ENCODE assay signal across 8 mouse cellular contexts in genomic region chr2:78871971-78872860, GRCm38 (mm10). TPM values are rescaled to one million over a fixed set of nuclear protein-coding genes. Genes with fewer than 3 reads are reported as not detected.
A peak's percentile ranks its signal among the peaks of the same experiment; 100 is the strongest.
DNase-seq lines count a peak whose midpoint lies in the region; ATAC-seq and TF ChIP-seq lines count a peak whose summit lies in the region.

No protein-coding gene starts in this region.

- H3K4me2 ChIP-seq in forebrain, embryonic 12.5 days, result peak overlapping the region; percentile 64
- peak overlapping the region; percentile 86 for H3K4me2 ChIP-seq in hindbrain, postnatal 0 days (ENCODE audit: low read depth, low read length)
- peak overlapping the region; percentile 59 for H3K4me2 ChIP-seq in lung, embryonic 15.5 days

- intact Hi-C loops in gastrocnemius, adult 2 months (cut with DNase I), result no loop called here

- H3K27me3 ChIP-seq in forebrain, embryonic 12.5 days, result no peaks in the 10 kb centered on the region
- H3K27me3 ChIP-seq in hindbrain, postnatal 0 days (ENCODE audit: insufficient read depth, low read length), result no peaks in the 10 kb centered on the region
- H3K27me3 ChIP-seq in lung, embryonic 15.5 days, result no peaks in the 10 kb centered on the region

- WGBS in forebrain, embryonic 12.5 days, result 30% methylated on average over 8 of the region's 8 CpGs
- WGBS in hindbrain, postnatal 0 days, result 8% methylated on average over 8 of the region's 8 CpGs
- WGBS in lung, embryonic 15.5 days, result 7% methylated on average over 8 of the region's 8 CpGs
- WGBS in olfactory bulb, adult 2 months, result 6% methylated on average over 8 of the region's 8 CpGs

- H3K4me3 ChIP-seq in gastrocnemius, adult 2 months, result peak overlapping the region; percentile 2; the same call in 1 of the 2 replicates
- peak overlapping the region; percentile 84 for H3K4me3 ChIP-seq in forebrain, embryonic 12.5 days (replicated peaks)
- peak overlapping the region; percentile 91 for H3K4me3 ChIP-seq in hindbrain, postnatal 0 days (ENCODE audit: low read length)
- peak overlapping the region; percentile 84 for H3K4me3 ChIP-seq in lung, embryonic 15.5 days
- peak overlapping the region; percentile 51 for H3K4me3 ChIP-seq in olfactory bulb, adult 2 months (ENCODE audit: insufficient read depth, low read depth, low read length)

- H3K27ac ChIP-seq in gastrocnemius, adult 2 months, result no peak overlapping the region
- peak overlapping the region; percentile 81 for H3K27ac ChIP-seq in forebrain, embryonic 12.5 days
- H3K27ac ChIP-seq in hindbrain, postnatal 0 days, result peak overlapping the region; percentile 12
- peak overlapping the region; percentile 73 for H3K27ac ChIP-seq in lung, embryonic 15.5 days
- H3K27ac ChIP-seq in olfactory bulb, adult 2 months (ENCODE audit: insufficient read depth, low read depth, low read length), result peak overlapping the region; percentile 81

- no peaks in the 10 kb centered on the region for H3K9me3 ChIP-seq in forebrain, embryonic 12.5 days
- no peaks in the 10 kb centered on the region for H3K9me3 ChIP-seq in hindbrain, postnatal 0 days (ENCODE audit: low read length)
- H3K9me3 ChIP-seq in lung, embryonic 15.5 days, result no peaks in the 10 kb centered on the region

- H3K4me1 ChIP-seq in forebrain, embryonic 12.5 days, result peaks cover 39% of the 10 kb centered on the region
- peaks cover 9% of the 10 kb centered on the region; the same call in 1 of the 2 replicates for H3K4me1 ChIP-seq in hindbrain, postnatal 0 days (ENCODE audit: insufficient read depth, low read length)
- peaks cover 49% of the 10 kb centered on the region for H3K4me1 ChIP-seq in lung, embryonic 15.5 days
- H3K4me1 ChIP-seq in olfactory bulb, adult 2 months (ENCODE audit: control insufficient read depth, insufficient read depth, low read length), result no peaks in the 10 kb centered on the region; the same call in 1 of the 2 replicates

- peak overlapping the region; percentile 98 for H3K9ac ChIP-seq in forebrain, embryonic 12.5 days
- peak overlapping the region; percentile 14 for H3K9ac ChIP-seq in hindbrain, postnatal 0 days (replicated peaks; ENCODE audit: low read length)
- peak overlapping the region; percentile 44 for H3K9ac ChIP-seq in lung, embryonic 15.5 days

- peaks cover 6% of the 10 kb centered on the region for H3K36me3 ChIP-seq in forebrain, embryonic 12.5 days (replicated peaks)
- no peaks in the 10 kb centered on the region for H3K36me3 ChIP-seq in hindbrain, postnatal 0 days (ENCODE audit: insufficient read depth, low read length)
- H3K36me3 ChIP-seq in lung, embryonic 15.5 days, result no peaks in the 10 kb centered on the region

- TF ChIP-seq CTCF in gastrocnemius, adult 2 months (IDR thresholded peaks at IDR 0.05), result no peak
- TF ChIP-seq CTCF in hindbrain, postnatal 0 days (IDR thresholded peaks at IDR 0.05; ENCODE audit: low read depth), result peak; percentile 63
- no peak for TF ChIP-seq CTCF in olfactory bulb, adult 2 months (IDR thresholded peaks at IDR 0.05; ENCODE audit: insufficient read depth, low read depth, low read length)

- no peak for TF ChIP-seq POLR2A in olfactory bulb, adult 2 months (IDR thresholded peaks at IDR 0.05; ENCODE audit: insufficient read depth, low read depth, low read length)

- no peak for DNase-seq in gastrocnemius, adult 2 months
- DNase-seq in gastrocnemius, postnatal 25 days, result no peak
- peak; percentile 51 for DNase-seq in Muller cell, postnatal 12 days (ENCODE audit: inconsistent ontology term)
- peak; percentile 82 for DNase-seq in hindbrain, postnatal 0 days (ENCODE audit: low spot score)
- DNase-seq in ovary, adult 18-20 months (ENCODE audit: low spot score), result no peak

- no peak for ATAC-seq in forebrain, embryonic 12.5 days (ENCODE audit: low FRiP score)
- ATAC-seq in hindbrain, postnatal 0 days, result no peak
- no peak for ATAC-seq in lung, embryonic 15.5 days (ENCODE audit: borderline replicate concordance, extremely low read depth, low FRiP score, low TSS enrichment)

RNA-seq across cellular contexts. Expression of gene Ube2e3, which starts 4.3 kb away (rescaled TPM):
- total RNA-seq in gastrocnemius, adult 2 months (2021), result 10 to 100 TPM; 24.4 to 29.9 TPM
- total RNA-seq in gastrocnemius, postnatal 25 days (2021), result 10 to 100 TPM; 19.8 to 21.5 TPM
- 243 and 249 TPM in 2 replicates for polyA plus RNA-seq in forebrain, embryonic 12.5 days (2016; fragmentation: Nextera tagmentation; extraction: Ambion mirVana)
- total RNA-seq in hindbrain, postnatal 0 days (2014; rRNA removed), result 203 and 227 TPM in 2 replicates
- 231 and 237 TPM in 2 replicates for polyA plus RNA-seq in hindbrain, postnatal 0 days (2015; fragmentation: Nextera tagmentation; extraction: Ambion mirVana)
- polyA plus RNA-seq in lung, embryonic 15.5 days (2015; fragmentation: Nextera tagmentation; extraction: Ambion mirVana), result 168 and 176 TPM in 2 replicates
- not detected in 2 replicates for polyA plus RNA-seq in olfactory bulb, adult 2 months (2012; ENCODE audit: insufficient read depth, insufficient read length, low replicate concordance, missing spikeins)

Comparison
In these comparisons a context has a peak if more than half of its experiments do, and no peak if none do; other contexts are left out.
1. DNase-seq: peak in Muller cell, postnatal 12 days (single experiment) and hindbrain, postnatal 0 days (single experiment); none in gastrocnemius, adult 2 months (single experiment), gastrocnemius, postnatal 25 days (single experiment) and ovary, adult 18-20 months (single experiment).
2. H3K4me3 ChIP-seq: peak in every context shown above with its lines; median percentile 91 in hindbrain, postnatal 0 days; 84 in forebrain, embryonic 12.5 days; 84 in lung, embryonic 15.5 days; 51 in olfactory bulb, adult 2 months; 2 in gastrocnemius, adult 2 months.
3. H3K9ac ChIP-seq: peak in every context shown above with its lines; median percentile 98 in forebrain, embryonic 12.5 days; 44 in lung, embryonic 15.5 days; 14 in hindbrain, postnatal 0 days.
4. Peak in every context shown above with its lines, with median percentiles within 50 percentile points of each other: H3K4me2 ChIP-seq.